Mouse (Mus musculus) kidney, adult 9 months (tissue): ENCODE results near the gene Gpr157.

ENCODE experiments used
- DNase-seq: peaks from one replicate; pipeline ENCODE4 v3.0.0; 2022

Gene Gpr157

GRCm38 (mm10) chr4:150155301-150155700, 68.1 kb downstream of the Gpr157 start:
- no peak for DNase-seq
